Mouse (Mus musculus): ENCODE measurements around the gene Cbr2. TPM values are rescaled to one million over a fixed set of nuclear protein-coding genes. Genes with fewer than 3 reads are reported as not detected.

The Cbr2 gene
- polyA plus RNA-seq, 1 experiment, result 30.7 TPM

- H3K27ac ChIP-seq (ENCODE audit: insufficient read depth, low read length), result no peak overlapping the region
- TF ChIP-seq CTCF (IDR thresholded peaks at IDR 0.05; ENCODE audit: borderline replicate concordance, insufficient read depth, low read length) (no peak), POLR2A (IDR thresholded peaks at IDR 0.05; ENCODE audit: low read depth, low read length) (no peak)
These were observed 30.1 kb upstream of the Cbr2 start for GRCm38 (mm10) chr11:120761811-120762671.

GRCm38 (mm10) chr11:120760236-120760635 lies 28.3 kb upstream of the Cbr2 start:
- no peak for TF ChIP-seq CTCF (IDR thresholded peaks at IDR 0.05; ENCODE audit: borderline replicate concordance, insufficient read depth, low read length)
- TF ChIP-seq POLR2A (IDR thresholded peaks at IDR 0.05; ENCODE audit: low read depth, low read length), result no peak
- H3K4me3 ChIP-seq (ENCODE audit: insufficient read depth, low read length), result no peak overlapping the region
- H3K4me1 ChIP-seq (ENCODE audit: control insufficient read depth, insufficient read depth, low read length), result no peaks in the 10 kb centered on the region
- no peak overlapping the region for H3K27ac ChIP-seq (ENCODE audit: insufficient read depth, low read length)

More at GRCm38 (mm10) chr11:120761811-120762671, 30.1 kb upstream of the Cbr2 start:
- H3K4me1 ChIP-seq (ENCODE audit: control insufficient read depth, insufficient read depth, low read length), result no peaks in the 10 kb centered on the region
- H3K4me3 ChIP-seq (ENCODE audit: insufficient read depth, low read length), result no peak overlapping the region

- H3K4me3 ChIP-seq (ENCODE audit: insufficient read depth, low read length), result no peak overlapping the region
- no peak for TF ChIP-seq CTCF (IDR thresholded peaks at IDR 0.05; ENCODE audit: borderline replicate concordance, insufficient read depth, low read length)
- TF ChIP-seq POLR2A (IDR thresholded peaks at IDR 0.05; ENCODE audit: low read depth, low read length), result no peak
- no peaks in the 10 kb centered on the region for H3K4me1 ChIP-seq (ENCODE audit: control insufficient read depth, insufficient read depth, low read length)
- peak overlapping the region; percentile 83 for H3K27ac ChIP-seq (ENCODE audit: insufficient read depth, low read length)
These were observed 19.7 kb upstream of the Cbr2 start for GRCm38 (mm10) chr11:120751606-120752005.

GRCm38 (mm10) chr11:120749430-120749829 lies 17.5 kb upstream of the Cbr2 start:
- TF ChIP-seq CTCF (IDR thresholded peaks at IDR 0.05; ENCODE audit: borderline replicate concordance, insufficient read depth, low read length) (no peak), POLR2A (IDR thresholded peaks at IDR 0.05; ENCODE audit: low read depth, low read length) (no peak)
- Histone ChIP-seq H3K27ac (ENCODE audit: insufficient read depth, low read length) (no peak overlapping the region), H3K4me1 (ENCODE audit: control insufficient read depth, insufficient read depth, low read length) (no peaks in the 10 kb centered on the region), H3K4me3 (ENCODE audit: insufficient read depth, low read length) (no peak overlapping the region)

- no peak for TF ChIP-seq POLR2A (IDR thresholded peaks at IDR 0.05; ENCODE audit: low read depth, low read length)
- TF ChIP-seq CTCF (IDR thresholded peaks at IDR 0.05; ENCODE audit: borderline replicate concordance, insufficient read depth, low read length), result no peak
These were observed 16.1 kb upstream of the Cbr2 start for GRCm38 (mm10) chr11:120747974-120748373.

GRCm38 (mm10) chr11:120744121-120744701 lies 12.3 kb upstream of the Cbr2 start:
- Histone ChIP-seq H3K27ac (ENCODE audit: insufficient read depth, low read length) (no peak overlapping the region), H3K4me3 (ENCODE audit: insufficient read depth, low read length) (no peak overlapping the region), H3K4me1 (ENCODE audit: control insufficient read depth, insufficient read depth, low read length) (no peaks in the 10 kb centered on the region)
- TF ChIP-seq CTCF (IDR thresholded peaks at IDR 0.05; ENCODE audit: borderline replicate concordance, insufficient read depth, low read length), result no peak
- TF ChIP-seq POLR2A (IDR thresholded peaks at IDR 0.05; ENCODE audit: low read depth, low read length), result no peak

More at GRCm38 (mm10) chr11:120747974-120748373, 16.1 kb upstream of the Cbr2 start:
- H3K4me3 ChIP-seq (ENCODE audit: insufficient read depth, low read length), result no peak overlapping the region
- no peak overlapping the region for H3K27ac ChIP-seq (ENCODE audit: insufficient read depth, low read length)
- H3K4me1 ChIP-seq (ENCODE audit: control insufficient read depth, insufficient read depth, low read length), result no peaks in the 10 kb centered on the region

- TF ChIP-seq CTCF (IDR thresholded peaks at IDR 0.05; ENCODE audit: borderline replicate concordance, insufficient read depth, low read length) (no peak), POLR2A (IDR thresholded peaks at IDR 0.05; ENCODE audit: low read depth, low read length) (no peak)
- no peak overlapping the region for H3K4me3 ChIP-seq (ENCODE audit: insufficient read depth, low read length)
- H3K4me1 ChIP-seq (ENCODE audit: control insufficient read depth, insufficient read depth, low read length), result no peaks in the 10 kb centered on the region
- no peak overlapping the region for H3K27ac ChIP-seq (ENCODE audit: insufficient read depth, low read length)
These were observed 9.1 kb upstream of the Cbr2 start for GRCm38 (mm10) chr11:120740981-120741380.

GRCm38 (mm10) chr11:120736424-120736823 lies 4.5 kb upstream of the Cbr2 start:
- Histone ChIP-seq H3K27ac (ENCODE audit: insufficient read depth, low read length) (no peak overlapping the region), H3K4me3 (ENCODE audit: insufficient read depth, low read length) (no peak overlapping the region), H3K4me1 (ENCODE audit: control insufficient read depth, insufficient read depth, low read length) (peaks cover 5% of the 10 kb centered on the region)
- TF ChIP-seq CTCF (IDR thresholded peaks at IDR 0.05; ENCODE audit: borderline replicate concordance, insufficient read depth, low read length) (no peak), POLR2A (IDR thresholded peaks at IDR 0.05; ENCODE audit: low read depth, low read length) (no peak)

GRCm38 (mm10) chr11:120733521-120733920 lies 1.6 kb upstream of the Cbr2 start:
- Histone ChIP-seq H3K4me3 (ENCODE audit: insufficient read depth, low read length) (no peak overlapping the region), H3K4me1 (ENCODE audit: control insufficient read depth, insufficient read depth, low read length) (peaks cover 6% of the 10 kb centered on the region), H3K27ac (ENCODE audit: insufficient read depth, low read length) (no peak overlapping the region)
- TF ChIP-seq POLR2A (IDR thresholded peaks at IDR 0.05; ENCODE audit: low read depth, low read length) (no peak), CTCF (IDR thresholded peaks at IDR 0.05; ENCODE audit: borderline replicate concordance, insufficient read depth, low read length) (no peak)

GRCm38 (mm10) chr11:120731395-120731794 lies 519 bp downstream of the Cbr2 start:
- Histone ChIP-seq H3K4me3 (ENCODE audit: insufficient read depth, low read length) (no peak overlapping the region), H3K27ac (ENCODE audit: insufficient read depth, low read length) (peak overlapping the region; percentile 18; the same call in 1 of the 2 replicates), H3K4me1 (ENCODE audit: control insufficient read depth, insufficient read depth, low read length) (peaks cover 6% of the 10 kb centered on the region)
- TF ChIP-seq POLR2A (IDR thresholded peaks at IDR 0.05; ENCODE audit: low read depth, low read length) (no peak; the same call in 1 of the 2 replicates), CTCF (IDR thresholded peaks at IDR 0.05; ENCODE audit: borderline replicate concordance, insufficient read depth, low read length) (no peak)
